Mouse (Mus musculus) forebrain, embryonic 16.5 days (tissue): ENCODE results near the gene Bcl2a1d. TPM values are rescaled to one million over a fixed set of nuclear protein-coding genes. Genes with fewer than 3 reads are reported as not detected.
"Not testable (repeated sequence)": the region's sequence is repeated elsewhere in the genome, so short reads cannot be mapped to it uniquely, and the experiment has no call there.

Source experiments
- ATAC-seq: fragments of 200-750 bp; cut with Nextera tagmentation; 2 replicates; pipeline ENCODE4 v1.8.0; 2017; ENCODE audit warnings: mild to moderate bottlenecking, moderate library complexity
- H3K27ac ChIP-seq: fragments of 300-500 bp; sonication (generic); 2 replicates; pipeline ENCODE4 v1.5.1; 2014; ENCODE audit warnings: low read length, control low read depth
- H3K27me3 ChIP-seq: fragments of 300-500 bp; sonication (generic); replicated peaks from 2 replicates; pipeline ENCODE4 v1.6.1; 2014; ENCODE audit warnings: low read length; ENCODE audit not compliant: control insufficient read depth, insufficient read depth
- H3K36me3 ChIP-seq: fragments of 300-500 bp; sonication (generic); 2 replicates; pipeline ENCODE4 v1.6.1; 2014; ENCODE audit not compliant: control insufficient read depth, insufficient read depth
- H3K4me1 ChIP-seq: fragments of 300-500 bp; sonication (generic); replicated peaks from 2 replicates; pipeline ENCODE4 v1.6.1; 2014; ENCODE audit warnings: low read length; ENCODE audit not compliant: control insufficient read depth, insufficient read depth
- H3K4me2 ChIP-seq: fragments of 300-500 bp; sonication (generic); 2 replicates; pipeline ENCODE4 v1.6.1; 2014; ENCODE audit warnings: mild to moderate bottlenecking, low read length, control low read depth
- H3K4me3 ChIP-seq: fragments of 300-500 bp; sonication (generic); replicated peaks from 2 replicates; pipeline ENCODE4 v1.5.1; 2014; ENCODE audit warnings: mild to moderate bottlenecking, low read length, control low read depth
- H3K9ac ChIP-seq: fragments of 300-500 bp; sonication (generic); replicated peaks from 2 replicates; pipeline ENCODE4 v1.6.1; 2014; ENCODE audit warnings: low read depth, low read length, control low read depth
- H3K9me3 ChIP-seq: fragments of 300-500 bp; sonication (generic); 2 replicates; pipeline ENCODE4 v1.6.1; 2016; ENCODE audit warnings: low read length; ENCODE audit not compliant: control insufficient read depth
- WGBS: fragments of 180-500 bp; shearing (Covaris S2); extraction: QIAGEN DNeasy Blood & Tissue Kit; methylation state at CpG from one replicate; pipeline ENCODE4 v1.1.7; 2014; 5-methylcytosine and 5-hydroxymethylcytosine counted together
- polyA plus RNA-seq: library from polyadenylated mRNA; unstranded; fragments of >200 nt; fragmentation: Nextera tagmentation; extraction: Ambion mirVana; gene quantifications from 2 replicates; pipeline ENCODE4 v1.2.1, GENCODE M21; 2015

The Bcl2a1d gene
- polyA plus RNA-seq, 1 experiment from 2014 or later: not detected

DNA sequence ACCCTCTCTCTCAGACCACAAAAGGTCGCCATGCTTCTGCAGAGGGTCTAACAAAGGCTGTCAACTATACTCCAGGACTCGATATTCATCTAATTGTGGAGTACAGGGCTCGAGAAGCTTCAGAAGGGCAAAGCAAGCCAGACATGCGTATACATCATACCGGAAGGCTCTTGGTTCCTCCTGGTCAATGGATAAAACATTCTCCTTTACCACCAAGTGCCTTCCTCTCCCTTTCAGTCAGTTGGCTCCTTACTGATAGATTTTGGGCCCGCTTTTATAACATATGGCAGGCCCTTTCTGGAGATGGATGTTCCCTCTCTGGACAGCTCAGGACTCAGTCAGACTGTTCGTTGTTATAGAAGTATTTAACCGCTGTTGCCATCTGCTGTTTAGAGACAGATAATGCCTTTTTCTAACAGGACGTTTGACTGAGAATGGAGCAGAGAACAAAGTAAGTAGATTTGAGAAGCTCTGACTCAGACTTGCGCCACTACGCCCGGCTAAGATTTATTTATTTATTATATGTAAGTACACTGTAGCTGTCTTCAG, 11.7 kb downstream of the Bcl2a1d start, which contains the start of gene Mthfsl:
Gene Mthfsl (minus strand): TSS at position 308 of the 549 bp plus-strand sequence.
- not testable (repeated sequence) for H3K4me1 ChIP-seq, H3K27me3 ChIP-seq, H3K36me3 ChIP-seq, H3K9me3 ChIP-seq
- Histone ChIP-seq H3K27ac (peak within 1 kb of the TSS; percentile 78), H3K4me3 (peak within 1 kb of the TSS; percentile 35), H3K4me2 (peak within 1 kb of the TSS; percentile 48), H3K9ac (0 out of 2 replicates have a peak within 1 kb of the TSS, but pooled peaks have one; percentile 13)
- WGBS: 25% methylated on average over 11 of the region's 12 CpGs
- peak; percentile 65 for ATAC-seq

DNA sequence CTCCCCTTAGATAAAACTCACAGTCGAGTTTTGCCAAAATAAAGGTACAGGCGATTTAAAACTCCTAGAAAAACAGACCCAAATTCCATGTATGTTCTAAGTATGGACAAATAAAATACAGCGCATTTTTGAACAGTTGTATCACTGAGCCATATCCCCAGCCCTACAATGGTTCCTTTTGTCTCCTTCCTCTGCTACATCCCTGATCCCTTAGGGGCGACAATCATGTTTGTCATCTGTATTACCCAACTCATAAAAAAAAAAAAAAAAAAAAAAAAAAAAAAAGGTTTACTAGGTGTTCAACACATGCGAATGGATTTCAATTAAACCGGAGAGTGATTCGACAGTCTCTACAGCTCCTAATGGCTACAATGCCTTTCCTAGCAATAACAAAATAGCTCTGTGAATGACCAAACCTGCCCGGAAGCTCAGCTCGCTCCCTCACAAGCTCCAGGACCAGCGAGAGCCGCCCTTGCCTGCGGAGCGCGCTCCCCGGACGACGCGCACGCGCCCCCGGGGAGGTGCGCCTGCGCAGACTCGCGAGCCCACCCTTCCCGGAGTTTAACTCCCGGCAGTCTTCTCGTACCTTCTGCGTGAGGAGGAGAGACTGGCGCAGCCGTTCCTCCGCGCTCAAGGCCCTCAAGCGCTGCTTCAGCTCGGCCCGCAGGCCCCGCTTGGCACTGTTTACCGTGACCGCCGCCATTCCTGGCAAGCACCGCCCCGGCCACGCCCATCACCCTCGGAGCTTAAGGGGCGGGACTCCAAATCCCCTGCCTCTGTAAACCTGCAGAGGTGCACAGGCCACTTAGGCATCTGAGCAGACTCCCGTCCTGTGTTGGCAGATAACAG, 12.4 kb downstream of the Bcl2a1d start:
- H3K9ac ChIP-seq: 0 out of 2 replicates have a peak overlapping the region, but pooled peaks have one; percentile 2
- H3K4me2 ChIP-seq: peak overlapping the region; percentile 25
- H3K4me1 ChIP-seq, H3K9me3 ChIP-seq, H3K27me3 ChIP-seq, H3K36me3 ChIP-seq: not testable (repeated sequence)
- WGBS: 5% methylated on average over 16 of the region's 46 CpGs
- peak; percentile 94 for ATAC-seq
- peak overlapping the region; percentile 35 for H3K4me3 ChIP-seq
- peak overlapping the region; percentile 47 for H3K27ac ChIP-seq

DNA sequence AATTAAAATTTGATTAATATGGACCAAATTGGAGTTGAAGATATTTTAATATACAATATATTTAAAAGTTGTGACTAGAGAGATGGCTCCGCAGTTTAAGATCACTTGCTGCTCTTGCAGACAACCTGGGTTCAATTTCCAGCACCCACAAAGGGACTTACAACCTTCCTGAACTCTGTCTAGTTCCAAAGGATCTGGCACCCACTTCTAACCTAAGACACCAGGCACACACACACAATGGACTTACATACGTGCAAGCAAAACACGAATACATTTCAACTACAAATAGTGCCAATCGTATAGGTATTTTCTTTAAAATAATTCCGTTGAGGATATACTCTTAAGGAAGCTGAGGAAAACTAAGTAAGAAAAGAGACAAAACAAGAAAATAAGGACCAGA, 13.1 kb downstream of the Bcl2a1d start:
- not testable (repeated sequence) for ATAC-seq, H3K9me3 ChIP-seq, H3K9ac ChIP-seq, H3K4me1 ChIP-seq, H3K27me3 ChIP-seq, H3K4me3 ChIP-seq, H3K36me3 ChIP-seq, H3K27ac ChIP-seq
- WGBS: 66% methylated on average over 4 of the region's 5 CpGs
- H3K4me2 ChIP-seq: peak overlapping the region; percentile 25

DNA sequence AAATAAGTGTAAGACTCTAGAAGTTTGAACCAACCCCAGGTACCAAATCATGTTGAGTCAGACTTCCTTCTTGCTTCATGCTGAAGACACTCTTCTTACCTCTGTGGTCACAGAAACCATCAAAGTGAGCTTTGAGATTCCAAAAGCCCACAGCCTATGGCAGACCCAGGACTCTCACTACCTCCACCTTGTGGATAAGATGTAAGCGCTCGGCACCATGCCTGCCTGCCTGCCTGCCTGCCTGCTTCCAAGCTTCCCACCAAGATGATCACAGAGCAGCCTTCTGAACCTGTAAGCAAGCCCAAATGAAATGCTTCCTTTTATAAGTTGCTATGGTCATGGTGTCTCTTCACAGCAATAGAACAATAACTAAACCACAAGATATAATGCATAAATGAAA, 13.6 kb downstream of the Bcl2a1d start:
- H3K4me1 ChIP-seq, H3K9me3 ChIP-seq, H3K4me2 ChIP-seq, H3K36me3 ChIP-seq, ATAC-seq, H3K27ac ChIP-seq, H3K9ac ChIP-seq, H3K27me3 ChIP-seq, H3K4me3 ChIP-seq: not testable (repeated sequence)
- WGBS: 9% methylated on average over 2 of the region's 2 CpGs

DNA sequence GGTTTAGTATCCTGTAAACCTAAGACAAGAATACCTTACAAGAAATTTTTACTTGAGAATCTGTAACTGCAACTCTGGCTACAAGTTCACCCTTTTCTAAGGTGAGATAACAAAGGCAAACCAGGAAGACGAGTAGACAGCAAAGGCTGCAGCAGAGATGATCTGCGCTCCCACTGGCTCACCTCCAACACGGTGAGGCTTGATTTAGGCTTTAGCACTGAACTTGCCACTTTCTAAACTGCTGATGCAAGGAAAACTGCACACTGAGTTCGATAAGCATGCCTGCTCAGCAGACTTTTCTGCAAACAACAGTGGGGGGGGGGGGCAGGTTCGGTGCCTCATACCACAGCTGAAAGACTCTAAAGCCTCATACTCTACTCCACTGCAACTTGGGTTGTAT, 17.2 kb downstream of the Bcl2a1d start:
- 78% methylated on average over 5 of the region's 5 CpGs for WGBS
- H3K36me3 ChIP-seq, ATAC-seq, H3K4me3 ChIP-seq, H3K9me3 ChIP-seq, H3K4me1 ChIP-seq, H3K27me3 ChIP-seq, H3K4me2 ChIP-seq, H3K9ac ChIP-seq, H3K27ac ChIP-seq: not testable (repeated sequence)

DNA sequence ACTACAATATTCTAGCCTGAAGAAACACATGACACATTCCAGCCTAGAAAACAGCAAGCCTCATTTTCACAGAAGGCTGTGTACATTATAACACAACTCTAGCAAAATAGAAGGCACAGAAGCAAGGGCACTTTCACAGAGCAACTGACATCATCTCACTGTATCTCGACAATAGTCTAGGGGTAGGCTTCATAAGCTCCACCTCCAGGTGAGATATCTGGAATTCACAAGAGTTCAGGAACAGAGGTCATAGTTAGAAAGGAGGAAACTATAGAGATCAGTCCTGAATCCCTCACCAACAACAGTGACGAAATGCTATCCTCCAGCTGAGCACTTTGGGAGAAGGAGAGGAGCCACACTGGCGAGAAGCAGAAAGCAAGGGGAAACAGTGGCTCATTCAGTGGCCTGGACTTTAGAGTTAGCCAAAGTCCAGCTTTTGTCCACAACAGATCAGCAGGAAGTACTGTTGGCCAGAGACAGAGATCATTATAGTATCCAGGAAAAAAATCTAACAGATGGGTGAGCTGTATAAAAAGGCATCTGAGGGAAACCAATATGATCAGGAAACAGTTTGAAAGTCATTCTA, 19.5 kb downstream of the Bcl2a1d start:
- H3K4me2 ChIP-seq, H3K4me1 ChIP-seq, H3K9ac ChIP-seq, ATAC-seq, H3K4me3 ChIP-seq, H3K36me3 ChIP-seq, H3K9me3 ChIP-seq, H3K27ac ChIP-seq, H3K27me3 ChIP-seq: not testable (repeated sequence)
- WGBS: 87% methylated on average over 3 of the region's 3 CpGs

DNA sequence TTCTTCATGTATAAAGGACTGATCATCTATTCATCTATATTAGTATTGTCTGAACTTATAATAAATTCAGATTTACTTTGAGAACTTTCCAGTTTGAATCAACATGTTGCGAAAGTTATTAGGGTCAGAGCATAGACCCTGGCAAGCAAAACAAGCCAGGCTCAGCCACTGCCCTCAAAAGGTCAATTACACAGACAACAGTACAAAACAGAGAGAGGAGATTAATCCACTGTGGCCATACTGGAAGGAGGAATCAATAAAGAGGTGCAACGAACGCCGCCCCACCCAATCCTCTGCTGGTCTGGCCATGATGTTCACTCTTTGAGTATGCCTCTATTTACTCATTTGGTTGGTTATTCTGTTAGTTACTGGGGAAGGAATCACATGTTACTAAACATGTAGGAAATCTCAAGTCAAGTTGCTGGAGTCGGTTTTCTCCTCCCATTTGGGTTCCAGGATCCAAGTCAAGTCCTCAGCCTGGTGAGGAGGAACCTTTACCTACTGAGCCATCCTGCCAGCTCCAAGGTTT, 20.7 kb downstream of the Bcl2a1d start:
- 89% methylated on average over 4 of the region's 5 CpGs for WGBS
- H3K36me3 ChIP-seq, H3K9me3 ChIP-seq, H3K9ac ChIP-seq, H3K4me3 ChIP-seq, H3K27ac ChIP-seq, ATAC-seq, H3K4me2 ChIP-seq, H3K27me3 ChIP-seq, H3K4me1 ChIP-seq: not testable (repeated sequence)

DNA sequence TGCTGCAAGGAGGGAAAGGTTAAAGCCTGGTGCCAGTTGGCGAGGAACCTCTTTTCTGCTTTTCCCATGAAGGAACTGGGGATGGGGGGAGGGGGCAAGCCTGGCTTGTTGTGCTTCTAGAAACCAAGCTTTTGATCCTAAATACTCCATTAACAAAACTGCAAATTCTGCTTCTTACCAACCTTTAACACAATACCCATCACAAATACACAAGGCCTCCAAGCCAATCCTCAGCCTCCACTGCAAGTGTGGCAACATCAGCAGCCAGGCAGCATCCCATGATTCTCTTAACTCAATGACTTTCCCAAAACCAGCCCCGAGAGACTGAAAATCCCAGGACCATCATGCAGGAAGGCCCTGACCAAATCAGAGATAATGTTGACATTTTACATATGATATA, 21.3 kb downstream of the Bcl2a1d start:
- H3K4me3 ChIP-seq, H3K36me3 ChIP-seq, ATAC-seq, H3K9me3 ChIP-seq, H3K27me3 ChIP-seq, H3K27ac ChIP-seq, H3K9ac ChIP-seq, H3K4me1 ChIP-seq, H3K4me2 ChIP-seq: not testable (repeated sequence)
- WGBS: 92% methylated on average over 2 of the region's 2 CpGs

DNA sequence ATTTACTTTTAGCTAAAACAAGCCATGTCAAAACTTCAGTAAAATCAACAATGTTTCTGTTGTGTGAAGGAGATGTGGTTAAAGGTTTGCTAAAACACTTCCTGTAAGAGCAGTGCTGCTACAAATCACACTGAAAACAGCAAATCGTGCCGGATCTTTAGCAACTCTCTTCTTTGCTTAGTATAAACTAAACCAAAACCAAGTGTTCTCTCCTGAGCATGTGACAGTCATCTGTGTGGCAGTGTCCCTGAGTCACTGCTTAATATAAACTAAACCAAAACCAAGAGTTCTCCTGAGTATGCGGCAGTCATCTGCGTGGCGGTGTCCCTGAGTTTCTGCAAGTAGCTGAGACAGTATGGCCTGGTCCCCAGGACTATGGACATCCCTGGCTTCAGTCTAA, 21.9 kb downstream of the Bcl2a1d start:
- not testable (repeated sequence) for H3K9ac ChIP-seq, H3K27ac ChIP-seq, H3K36me3 ChIP-seq, H3K9me3 ChIP-seq, ATAC-seq, H3K27me3 ChIP-seq, H3K4me1 ChIP-seq, H3K4me2 ChIP-seq, H3K4me3 ChIP-seq
- 97% methylated on average over 5 of the region's 5 CpGs for WGBS
